Mouse (Mus musculus) stomach, embryonic 15.5 days (tissue): Measurements from ENCODE around the gene Krtap16-3. TPM values are rescaled to one million over a fixed set of nuclear protein-coding genes. Genes with fewer than 3 reads are reported as not detected.

Source experiments
- ATAC-seq: fragments of 200-750 bp; cut with Nextera tagmentation; 2 replicates; pipeline ENCODE4 v1.8.0; 2017; ENCODE audit warnings: low read depth, moderate number of reproducible peaks, moderate TSS enrichment; ENCODE audit not compliant: insufficient read depth, low FRiP score
- H3K27ac ChIP-seq: fragments of 300-500 bp; sonication (generic); 2 replicates; pipeline ENCODE4 v1.5.1; 2015; ENCODE audit warnings: mild to moderate bottlenecking, inconsistent platforms
- H3K27me3 ChIP-seq: fragments of 300-500 bp; sonication (generic); replicated peaks from 2 replicates; pipeline ENCODE4 v1.6.1; 2015; ENCODE audit warnings: inconsistent platforms
- H3K36me3 ChIP-seq: fragments of 300-500 bp; sonication (generic); 2 replicates; pipeline ENCODE4 v1.6.1; 2015; ENCODE audit warnings: inconsistent platforms
- H3K4me1 ChIP-seq: fragments of 300-500 bp; sonication (generic); 2 replicates; pipeline ENCODE4 v1.6.1; 2015; ENCODE audit warnings: inconsistent platforms
- H3K4me2 ChIP-seq: fragments of 300-500 bp; sonication (generic); 2 replicates; pipeline ENCODE4 v1.6.1; 2015; ENCODE audit warnings: mild to moderate bottlenecking, inconsistent platforms
- H3K4me3 ChIP-seq: fragments of 300-500 bp; sonication (generic); replicated peaks from 2 replicates; pipeline ENCODE4 v1.5.1; 2015; ENCODE audit warnings: inconsistent platforms
- H3K9ac ChIP-seq: fragments of 300-500 bp; sonication (generic); 2 replicates; pipeline ENCODE4 v1.6.1; 2015; ENCODE audit warnings: inconsistent platforms
- H3K9me3 ChIP-seq: fragments of 300-500 bp; sonication (generic); 2 replicates; pipeline ENCODE4 v1.6.1; 2016; ENCODE audit warnings: inconsistent platforms
- WGBS: fragments of 180-500 bp; shearing (Covaris S2); methylation state at CpG from one replicate; pipeline ENCODE4 v1.1.7; 2015; 5-methylcytosine and 5-hydroxymethylcytosine counted together
- polyA plus RNA-seq: library from polyadenylated mRNA; unstranded; fragments of >200 nt; fragmentation: Nextera tagmentation; extraction: Ambion mirVana; gene quantifications from 2 replicates; pipeline ENCODE4 v1.2.1, GENCODE M21; 2015

The Krtap16-3 gene
- polyA plus RNA-seq: not detected in 2 replicates

GRCm38 (mm10) chr16:88962773-88963172 lies at the start of gene Krtap16-3:
TSS of gene Krtap16-3 (minus strand) at chr16:88962873.
- Histone ChIP-seq H3K9ac (no peak within 1 kb of the TSS), H3K36me3 (no peaks in the 10 kb centered on the region), H3K9me3 (no peaks in the 10 kb centered on the region), H3K27me3 (no peaks in the 10 kb centered on the region), H3K27ac (no peak within 1 kb of the TSS), H3K4me3 (no peak within 1 kb of the TSS), H3K4me2 (no peak within 1 kb of the TSS), H3K4me1 (no peaks in the 10 kb centered on the region)
- WGBS: 87% methylated on average over 7 of the region's 7 CpGs
- ATAC-seq: no peak

- no peak within 1 kb of the TSS for H3K9ac ChIP-seq
- H3K4me2 ChIP-seq: no peak within 1 kb of the TSS
- no peak for ATAC-seq
- no peaks in the 10 kb centered on the region for H3K27me3 ChIP-seq
- no peak within 1 kb of the TSS for H3K27ac ChIP-seq
- no peaks in the 10 kb centered on the region for H3K4me1 ChIP-seq
- H3K36me3 ChIP-seq: no peaks in the 10 kb centered on the region
- WGBS: 78% methylated on average over 5 of the region's 5 CpGs
- no peaks in the 10 kb centered on the region for H3K9me3 ChIP-seq
- no peak within 1 kb of the TSS for H3K4me3 ChIP-seq
Measured at GRCm38 (mm10) chr16:89010659-89011058, 48.0 kb upstream of the Krtap16-3 start, which contains the start of gene Krtap22-2. TSS of gene Krtap22-2 (minus strand) at chr16:89010759.

GRCm38 (mm10) chr16:88941106-88941505 lies 21.6 kb downstream of the Krtap16-3 start:
- Histone ChIP-seq H3K36me3 (no peaks in the 10 kb centered on the region), H3K4me2 (no peak overlapping the region), H3K27ac (no peak overlapping the region), H3K4me3 (no peak overlapping the region), H3K27me3 (no peaks in the 10 kb centered on the region), H3K4me1 (no peaks in the 10 kb centered on the region), H3K9me3 (no peaks in the 10 kb centered on the region), H3K9ac (no peak overlapping the region)
- no peak for ATAC-seq
- 77% methylated on average over 6 of the region's 6 CpGs for WGBS

- no peak overlapping the region for H3K9ac ChIP-seq
- H3K9me3 ChIP-seq: no peaks in the 10 kb centered on the region
- no peaks in the 10 kb centered on the region for H3K4me1 ChIP-seq
- H3K36me3 ChIP-seq: no peaks in the 10 kb centered on the region
- H3K27me3 ChIP-seq: no peaks in the 10 kb centered on the region
- no peak overlapping the region for H3K4me2 ChIP-seq
- WGBS: 74% methylated on average over 7 of the region's 7 CpGs
- no peak for ATAC-seq
- H3K4me3 ChIP-seq: no peak overlapping the region
- no peak overlapping the region for H3K27ac ChIP-seq
Measured at GRCm38 (mm10) chr16:88938252-88938651, 24.4 kb downstream of the Krtap16-3 start.

GRCm38 (mm10) chr16:88932165-88932564 lies 30.5 kb downstream of the Krtap16-3 start, which contains the start of gene Krtap19-9b:
TSS of gene Krtap19-9b (minus strand) at chr16:88932265.
- WGBS: 86% methylated on average over 3 of the region's 3 CpGs

More at GRCm38 (mm10) chr16:88932165-88932564, 30.5 kb downstream of the Krtap16-3 start, which contains the start of gene Krtap19-9b:
- Histone ChIP-seq H3K4me2 (no peak within 1 kb of the TSS), H3K27me3 (no peaks in the 10 kb centered on the region), H3K9ac (no peak within 1 kb of the TSS), H3K4me3 (no peak within 1 kb of the TSS), H3K36me3 (no peaks in the 10 kb centered on the region), H3K4me1 (no peaks in the 10 kb centered on the region), H3K9me3 (no peaks in the 10 kb centered on the region), H3K27ac (no peak within 1 kb of the TSS)
- no peak for ATAC-seq

Other genes with a start within 250 kb of the Krtap16-3 start
- gene Krtap13-1, start 234.0 kb downstream of the Krtap16-3 start, polyA plus RNA-seq: not detected in 2 replicates
- not detected in 2 replicates for gene Krtap13, start 211.2 kb downstream of the Krtap16-3 start, polyA plus RNA-seq
- gene 2310034C09Rik, start 204.0 kb downstream of the Krtap16-3 start, polyA plus RNA-seq: not detected in 2 replicates
- not detected in 2 replicates for gene 2310057N15Rik, start 188.7 kb downstream of the Krtap16-3 start, polyA plus RNA-seq
- not detected in 2 replicates for gene Gm5965, start 185.0 kb downstream of the Krtap16-3 start, polyA plus RNA-seq
- gene Gm20741, start 150.7 kb downstream of the Krtap16-3 start, polyA plus RNA-seq: not detected in 2 replicates
- gene Krtap15, start 142.7 kb downstream of the Krtap16-3 start, polyA plus RNA-seq: not detected in 2 replicates
- gene Krtap14, start 136.7 kb downstream of the Krtap16-3 start, polyA plus RNA-seq: not detected in 2 replicates
- not detected in 2 replicates for gene Krtap19-1, start 93.5 kb downstream of the Krtap16-3 start, polyA plus RNA-seq
- not detected in 2 replicates for gene Krtap19-2, start 88.6 kb downstream of the Krtap16-3 start, polyA plus RNA-seq
- not detected in 2 replicates for gene Krtap19-3, start 84.8 kb downstream of the Krtap16-3 start, polyA plus RNA-seq
- not detected in 2 replicates for gene Krtap19-4, start 77.8 kb downstream of the Krtap16-3 start, polyA plus RNA-seq
- not detected in 2 replicates for gene Krtap19-5, start 66.4 kb downstream of the Krtap16-3 start, polyA plus RNA-seq
- not detected in 2 replicates for gene Krtap19-9b, start 30.6 kb downstream of the Krtap16-3 start, polyA plus RNA-seq
- gene Krtap22-2, start 47.9 kb upstream of the Krtap16-3 start, polyA plus RNA-seq: not detected in 2 replicates
- gene Gm10229, start 52.4 kb upstream of the Krtap16-3 start, polyA plus RNA-seq: not detected in 2 replicates
- gene Krtap6-1, start 68.8 kb upstream of the Krtap16-3 start, polyA plus RNA-seq: not detected in 2 replicates
- gene Gm10228, start 78.6 kb upstream of the Krtap16-3 start, polyA plus RNA-seq: not detected in 2 replicates
- gene Krtap6-5, start 85.0 kb upstream of the Krtap16-3 start, polyA plus RNA-seq: not detected in 2 replicates
- not detected in 2 replicates for gene 1110025L11Rik, start 101.1 kb upstream of the Krtap16-3 start, polyA plus RNA-seq
- gene Krtap6-3, start 121.1 kb upstream of the Krtap16-3 start, polyA plus RNA-seq: not detected in 2 replicates
- gene Gm6358, start 178.0 kb upstream of the Krtap16-3 start, polyA plus RNA-seq: not detected in 2 replicates
- not detected in 2 replicates for gene Gm10061, start 188.2 kb upstream of the Krtap16-3 start, polyA plus RNA-seq
- gene Gm9789, start 195.1 kb upstream of the Krtap16-3 start, polyA plus RNA-seq: not detected in 2 replicates
- gene Gm7735, start 206.6 kb upstream of the Krtap16-3 start, polyA plus RNA-seq: not detected in 2 replicates
- not detected in 2 replicates for gene 1110057P08Rik, start 211.9 kb upstream of the Krtap16-3 start, polyA plus RNA-seq
- not detected in 2 replicates for gene Krtap20-2, start 243.0 kb upstream of the Krtap16-3 start, polyA plus RNA-seq